Mouse (Mus musculus): ENCODE measurements around the gene Pax3.

Pax3 gene

DNA sequence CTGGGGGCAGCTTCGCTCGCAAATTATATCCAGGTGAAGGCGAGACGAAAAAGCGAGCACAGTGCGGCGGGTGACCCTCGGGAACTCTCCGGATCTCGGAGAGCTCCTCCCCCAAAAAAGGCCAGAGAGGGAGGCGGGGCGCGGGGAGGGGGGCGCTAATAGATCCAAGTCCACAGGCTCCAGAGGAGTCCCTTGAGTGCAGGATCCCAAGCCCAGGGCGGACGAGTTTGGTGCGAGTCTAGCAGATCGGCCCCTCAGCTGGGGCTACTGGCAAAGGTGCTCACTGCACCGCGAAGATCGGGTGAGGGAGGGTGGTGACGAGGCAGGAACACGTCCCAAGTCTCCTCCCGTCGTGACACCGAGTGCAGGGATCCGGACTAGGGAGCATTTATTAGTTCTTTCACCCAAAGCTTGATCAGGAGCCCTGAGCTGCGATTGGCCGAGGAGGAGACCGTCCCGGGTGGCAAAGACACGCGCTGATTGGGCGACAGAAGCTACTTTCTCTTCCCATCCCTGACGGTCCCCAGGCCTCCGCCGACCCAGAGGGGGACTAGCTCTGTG lies at the start of gene Pax3:
TSS of gene Pax3 (minus strand) at position 384 of the 561 bp plus-strand sequence.
- peak; percentile 38 for DNase-seq

GRCm38 (mm10) chr1:78234306-78234705 lies 37.4 kb upstream of the Pax3 start:
- no peak for DNase-seq

GRCm38 (mm10) chr1:78231901-78232546 lies 35.1 kb upstream of the Pax3 start:
- no peak for DNase-seq

GRCm38 (mm10) chr1:78229801-78230200 lies 32.9 kb upstream of the Pax3 start:
- no peak for DNase-seq

DNA sequence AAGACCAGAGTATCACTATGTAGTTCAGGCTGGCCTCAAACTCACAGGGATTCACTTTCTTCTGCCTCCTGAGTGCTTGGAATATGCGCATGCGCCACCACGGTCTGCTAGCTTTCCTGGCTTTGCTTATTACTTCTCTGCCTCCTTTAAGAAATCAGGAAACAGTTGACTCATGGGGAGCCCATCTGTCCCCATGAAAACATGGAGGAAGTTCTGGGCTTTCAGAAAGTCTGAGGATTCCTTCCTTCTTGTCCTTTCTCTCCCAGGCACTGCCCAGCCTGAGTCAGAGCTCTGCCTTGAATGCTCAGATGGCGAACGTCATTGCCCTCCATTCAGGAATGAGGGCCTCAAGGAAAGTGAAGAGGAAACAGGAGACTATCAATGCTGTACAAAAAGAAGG lies 31.8 kb upstream of the Pax3 start:
- DNase-seq, result no peak

- no peak for DNase-seq
Observed at GRCm38 (mm10) chr1:78218057-78218780, 21.3 kb upstream of the Pax3 start.

DNA sequence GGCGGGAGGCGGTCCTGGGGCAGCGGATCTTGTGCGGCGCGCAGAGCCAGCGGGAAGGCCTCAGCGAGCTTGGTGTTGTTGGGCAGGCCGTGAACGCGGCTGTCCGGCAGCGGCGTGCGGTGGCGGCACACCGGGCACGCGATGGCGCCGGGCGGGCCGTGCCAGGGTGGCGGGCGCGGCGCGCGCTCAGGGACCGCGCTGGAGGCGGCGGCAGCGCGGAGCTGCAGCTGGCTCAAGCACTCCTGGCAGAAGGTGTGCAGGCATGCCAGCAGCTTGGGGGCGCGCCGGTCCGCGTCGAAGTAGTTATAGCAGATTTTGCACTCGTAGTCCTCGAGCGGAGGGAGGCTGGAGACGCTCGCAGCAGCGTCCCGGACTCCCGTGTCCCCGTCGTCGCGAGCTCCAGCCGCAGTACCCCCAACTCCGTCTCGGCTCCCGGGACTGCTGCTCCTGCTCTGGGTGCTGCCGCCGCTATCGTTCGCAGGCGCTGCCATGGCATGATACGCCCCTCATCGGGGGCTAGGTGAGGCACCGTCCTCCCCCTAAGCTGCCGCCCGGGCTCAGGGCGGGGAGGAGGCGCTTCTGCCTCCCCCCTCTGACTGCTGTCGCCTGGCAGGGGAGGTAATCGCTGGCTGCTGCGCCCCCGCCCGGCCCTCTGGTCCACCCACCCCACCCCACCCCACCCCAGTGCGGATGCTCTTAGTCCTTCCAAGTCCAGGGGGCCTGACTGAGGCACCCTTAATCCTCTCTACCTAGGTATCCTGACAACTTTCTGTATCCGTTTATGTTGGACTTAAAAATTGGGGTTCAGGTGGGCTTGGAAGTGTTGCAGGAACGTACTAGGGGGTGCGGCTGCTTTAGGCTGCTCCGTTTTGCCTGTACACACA lies 20.5 kb upstream of the Pax3 start:
- no peak for DNase-seq

DNA sequence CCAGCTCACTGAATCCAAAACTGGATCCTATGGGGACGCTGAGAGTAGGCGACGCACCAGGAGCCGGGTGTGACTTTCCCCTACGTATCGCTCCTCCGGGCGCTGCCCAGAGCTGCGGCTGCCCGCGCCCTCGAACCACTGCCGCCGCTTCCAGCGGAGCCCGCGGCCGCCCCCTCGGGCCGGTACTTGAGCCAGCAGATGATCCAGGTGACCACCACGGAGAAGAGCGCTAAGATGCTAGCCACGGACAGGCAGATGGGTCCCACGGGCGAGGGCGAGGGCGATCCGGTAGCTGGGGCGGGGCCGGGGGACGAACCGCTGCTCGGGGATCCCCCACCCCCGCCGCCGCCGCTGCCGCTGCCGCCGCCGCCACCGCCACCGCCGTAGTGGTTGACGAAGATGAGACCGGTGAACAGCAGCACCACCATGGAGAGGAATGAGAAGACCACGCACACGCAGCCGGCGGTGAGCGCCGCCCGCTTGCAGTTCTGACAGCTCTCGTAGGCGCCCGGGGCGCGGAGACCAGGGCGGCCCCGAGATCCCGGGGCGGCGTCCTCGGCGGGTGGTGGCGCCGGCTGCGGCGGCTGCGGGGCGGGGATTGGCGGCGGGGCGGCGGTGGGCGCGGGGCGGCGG lies 19.7 kb upstream of the Pax3 start:
- DNase-seq, result no peak

- peak; percentile 33 for DNase-seq
Observed at GRCm38 (mm10) chr1:78215749-78216508, 19.0 kb upstream of the Pax3 start.

- DNase-seq, result no peak
Observed at GRCm38 (mm10) chr1:78211041-78211440, 14.1 kb upstream of the Pax3 start.

- DNase-seq, result no peak
Observed at GRCm38 (mm10) chr1:78210568-78210967, 13.6 kb upstream of the Pax3 start.

GRCm38 (mm10) chr1:78208281-78208814 lies 11.4 kb upstream of the Pax3 start:
- DNase-seq, result no peak

DNA sequence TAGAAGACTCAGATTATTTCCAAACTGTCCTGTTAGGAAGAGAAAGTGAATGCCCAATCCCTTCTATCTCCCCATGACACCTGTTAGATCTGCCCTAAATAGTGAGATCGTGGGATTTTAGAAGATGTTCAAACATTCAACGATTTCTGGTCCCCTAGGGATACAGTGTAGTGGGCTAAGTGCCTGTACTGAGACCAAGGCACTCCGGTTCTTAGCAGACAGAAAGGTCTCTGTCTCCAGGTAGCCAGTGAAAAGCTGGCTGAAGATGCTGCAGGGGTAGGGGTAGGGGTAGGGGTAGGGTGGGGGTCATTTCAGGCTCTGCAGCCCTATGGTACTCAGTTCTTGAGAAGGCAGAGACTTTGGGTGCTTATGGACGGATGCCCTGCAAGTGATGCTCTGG lies 7.4 kb upstream of the Pax3 start:
- DNase-seq, result no peak

DNA sequence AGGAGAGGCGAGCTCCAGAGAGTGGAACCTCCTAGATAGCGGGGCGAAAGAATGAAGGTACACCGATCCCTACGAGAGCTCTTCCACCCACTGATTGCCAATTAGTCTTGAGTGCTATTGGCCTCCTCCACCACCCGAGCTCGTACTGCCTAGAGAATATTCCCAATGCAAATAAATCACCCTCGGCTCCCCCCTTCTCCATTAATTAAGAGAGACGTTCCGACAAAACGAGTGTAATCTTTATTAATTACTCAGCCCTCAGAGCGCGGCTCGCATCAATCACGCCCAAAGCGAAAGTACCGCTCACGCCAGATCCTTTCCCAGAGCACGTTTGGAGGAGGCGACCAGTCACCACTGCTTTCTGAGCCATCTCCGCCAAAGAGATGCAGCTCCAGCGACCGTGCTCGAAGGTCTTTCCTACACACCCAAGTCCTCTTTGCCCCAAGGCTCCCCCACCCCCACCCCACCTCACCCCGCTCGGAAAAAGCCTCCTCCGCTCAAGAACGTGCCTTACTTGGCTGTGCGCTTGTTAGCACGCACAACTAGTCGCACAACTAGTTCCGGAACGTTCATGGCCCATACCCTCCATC lies 6.8 kb upstream of the Pax3 start:
- DNase-seq, result no peak

DNA sequence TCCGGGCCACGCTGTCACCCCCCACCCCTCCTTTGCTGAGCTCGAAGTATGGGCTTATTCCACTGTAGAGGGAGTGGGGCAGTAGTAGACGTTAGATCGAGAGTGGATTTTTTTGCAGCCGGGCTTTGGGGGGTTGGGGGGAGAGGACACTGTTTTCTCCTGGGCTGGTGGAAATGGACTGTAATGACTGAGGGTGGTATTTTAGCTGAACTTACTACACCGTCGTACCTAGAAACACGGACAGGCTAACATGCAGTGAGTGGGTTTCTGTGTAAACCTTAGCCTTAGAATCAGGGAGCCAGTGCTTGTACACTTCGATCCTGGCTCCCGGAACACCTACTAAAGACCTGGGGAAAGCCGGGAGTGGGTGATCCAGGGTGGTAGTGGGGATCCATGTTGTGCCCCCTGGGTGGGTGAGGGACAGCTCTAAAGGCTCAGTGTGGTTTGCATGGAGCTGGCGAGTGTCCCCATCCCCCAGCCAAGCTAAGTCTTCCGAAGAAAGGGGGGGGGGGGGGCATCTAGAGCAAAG lies 6.2 kb upstream of the Pax3 start:
- DNase-seq, result no peak

DNA sequence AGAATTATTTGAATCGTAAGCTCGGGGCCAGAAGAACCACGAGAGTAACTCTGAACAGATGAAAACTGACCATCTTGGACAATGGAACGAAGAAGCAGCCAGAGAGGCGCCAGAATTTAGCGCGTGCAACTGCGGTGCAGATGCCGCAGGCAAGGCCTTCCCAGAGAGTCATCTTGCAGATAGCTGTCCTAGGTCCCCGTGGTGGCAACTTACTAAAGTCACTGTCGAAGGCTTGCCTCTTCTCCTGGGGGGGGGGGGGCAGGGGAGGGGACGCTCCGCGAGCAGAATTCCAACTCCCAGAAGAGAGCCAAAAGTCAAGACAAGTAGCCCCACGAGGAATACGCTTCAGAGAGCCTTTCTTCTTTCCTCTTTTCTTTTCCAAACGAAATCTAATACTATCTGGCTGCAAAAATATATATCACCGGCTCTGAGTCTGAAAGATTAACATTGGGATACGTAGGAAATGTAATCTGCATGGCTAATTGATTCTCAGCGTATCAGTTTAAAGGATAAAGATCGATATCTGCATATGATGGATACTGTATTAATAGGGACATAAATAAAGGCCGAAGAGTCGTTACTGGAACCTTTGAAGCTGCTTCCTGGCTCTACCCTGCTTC lies 5.6 kb upstream of the Pax3 start:
- DNase-seq, result no peak

GRCm38 (mm10) chr1:78201251-78202010 lies 4.5 kb upstream of the Pax3 start:
- DNase-seq, result no peak

- no peak for DNase-seq
Observed at GRCm38 (mm10) chr1:78200191-78200590, 3.3 kb upstream of the Pax3 start.

DNA sequence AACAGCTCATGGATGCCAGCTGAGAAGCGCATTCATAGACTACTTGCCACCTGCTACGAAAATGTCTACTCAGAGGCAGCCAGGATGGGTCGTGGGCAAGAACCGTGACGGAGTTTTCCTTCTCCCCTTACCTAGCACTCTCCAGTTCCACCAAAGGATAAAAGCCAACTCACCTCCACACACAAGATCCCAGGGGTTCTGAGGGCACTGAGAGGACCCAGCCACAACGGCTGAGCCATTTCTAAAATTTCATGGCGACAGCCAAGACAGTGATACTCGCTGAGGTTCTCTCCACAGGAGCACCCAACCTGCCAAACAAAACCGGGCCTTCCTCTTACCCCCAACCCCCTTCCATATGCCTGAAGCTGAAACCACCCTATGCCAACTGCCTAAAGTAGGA lies 2.3 kb upstream of the Pax3 start:
- DNase-seq, result no peak

Data from cerebellum, adult 11-12 months (tissue).